Mouse (Mus musculus) MEL (cell line): Measurements from ENCODE around the gene Mapre1. TPM values are rescaled to one million over a fixed set of nuclear protein-coding genes. Genes with fewer than 3 reads are reported as not detected.
A peak's percentile ranks its signal among the peaks of the same experiment; 100 is the strongest.

Experiments
- DNase-seq: peaks from one replicate; pipeline ENCODE4 v3.0.0; 2011; ENCODE audit warnings: low read depth, low spot score
- H3K27ac ChIP-seq: 2 replicates; pipeline ENCODE4 v1.5.1; 2012; ENCODE audit warnings: low read depth, mild to moderate bottlenecking, control low read depth, low read length, moderate library complexity; ENCODE audit not compliant: control insufficient read depth
- H3K27me3 ChIP-seq, 2 experiments: fragments of 150-350 bp in 1 of 2; sonication (generic) in 1 of 2; 2 replicates each; pipeline ENCODE4 v1.6.1; 2012; ENCODE audit warnings: low read length in 2 of 2, mild to moderate bottlenecking in 2 of 2, improper control_type of control experiment in 1 of 2, moderate library complexity in 1 of 2; ENCODE audit not compliant: insufficient read depth in 2 of 2, control insufficient read depth in 1 of 2
- H3K36me3 ChIP-seq, 2 experiments: 2 replicates each; pipeline ENCODE4 v1.6.1; 2012 to 2014; ENCODE audit warnings: low read length in 2 of 2, improper control_type of control experiment in 1 of 2, inconsistent platforms in 1 of 2, mild to moderate bottlenecking in 1 of 2; ENCODE audit not compliant: insufficient read depth in 2 of 2, control insufficient read depth in 1 of 2
- H3K4me1 ChIP-seq, 2 experiments: fragments of 150-350 bp in 1 of 2; sonication (generic) in 1 of 2; 2 replicates each; pipeline ENCODE4 v1.6.1; 2012; ENCODE audit warnings: low read length in 2 of 2, improper control_type of control experiment in 1 of 2, mild to moderate bottlenecking in 1 of 2; ENCODE audit not compliant: insufficient read depth in 2 of 2, control insufficient read depth in 1 of 2
- H3K4me3 ChIP-seq, 2 experiments: fragments of 150-350 bp in 1 of 2; sonication (generic) in 1 of 2; 2 replicates each; pipeline ENCODE4 v1.5.1; 2012; ENCODE audit warnings: low read depth in 2 of 2, low read length in 2 of 2, mild to moderate bottlenecking in 2 of 2, moderate library complexity in 2 of 2, control low read depth in 1 of 2, improper control_type of control experiment in 1 of 2; ENCODE audit not compliant: control insufficient read depth in 1 of 2, insufficient read depth in 1 of 2
- H3K79me2 ChIP-seq: 2 replicates; pipeline ENCODE4 v1.6.1; 2012; ENCODE audit warnings: mild to moderate bottlenecking, low read length, moderate library complexity; ENCODE audit not compliant: control insufficient read depth, poor library complexity, insufficient read depth
- H3K9ac ChIP-seq: 2 replicates; pipeline ENCODE4 v1.6.1; 2012; ENCODE audit warnings: low read depth, mild to moderate bottlenecking, control low read depth, low read length, moderate library complexity; ENCODE audit not compliant: control insufficient read depth, poor library complexity, severe bottlenecking
- H3K9me3 ChIP-seq: fragments of 150-350 bp; sonication (generic); replicated peaks from 2 replicates; pipeline ENCODE4 v1.6.1; 2012; ENCODE audit warnings: mild to moderate bottlenecking, low read length, improper control_type of control experiment, moderate library complexity; ENCODE audit not compliant: insufficient read depth
- BHLHE40 ChIP-seq: IDR thresholded peaks from 2 replicates; pipeline ENCODE4 v1.6.1; 2012; ENCODE audit warnings: low read depth, mild to moderate bottlenecking, inconsistent platforms, low read length, improper control_type of control experiment, borderline replicate concordance
- CHD1 ChIP-seq: IDR thresholded peaks from 2 replicates; pipeline ENCODE4 v1.6.1; 2012; ENCODE audit warnings: low read depth, mild to moderate bottlenecking, inconsistent platforms, low read length, improper control_type of control experiment
- CHD2 ChIP-seq: IDR thresholded peaks from 2 replicates; pipeline ENCODE4 v1.6.1; 2011; ENCODE audit warnings: low read length, improper control_type of control experiment
- EP300 ChIP-seq, 2 experiments: IDR thresholded peaks; 2 replicates each; pipeline ENCODE4 v1.6.1; 2011; ENCODE audit warnings: improper control_type of control experiment in 2 of 2, low read length in 2 of 2, low read depth in 1 of 2, mild to moderate bottlenecking in 1 of 2
- KAT2A ChIP-seq: conservative IDR thresholded peaks from 2 replicates; pipeline ENCODE4 v1.6.1; 2012; ENCODE audit warnings: low read depth, low read length, improper control_type of control experiment, inconsistent platforms
- MAX ChIP-seq: IDR thresholded peaks from 2 replicates; pipeline ENCODE4 v1.6.1; 2011; ENCODE audit warnings: low read length, improper control_type of control experiment
- MEF2A ChIP-seq: IDR thresholded peaks from 2 replicates; pipeline ENCODE4 v1.6.1; 2014; ENCODE audit warnings: low read depth, mild to moderate bottlenecking, inconsistent platforms, low read length, improper control_type of control experiment; ENCODE audit not compliant: poor library complexity, insufficient replicate concordance, severe bottlenecking; ENCODE audit errors: extremely low read depth
- MXI1 ChIP-seq: IDR thresholded peaks from 2 replicates; pipeline ENCODE4 v1.6.1; 2011; ENCODE audit warnings: mild to moderate bottlenecking, low read depth, low read length, improper control_type of control experiment
- POLR2AphosphoS2 ChIP-seq: IDR thresholded peaks from 2 replicates; pipeline ENCODE4 v1.6.1; 2011; ENCODE audit warnings: low read length, improper control_type of control experiment
- POLR2AphosphoS5 ChIP-seq: IDR thresholded peaks from 2 replicates; pipeline ENCODE4 v1.6.1; 2012; ENCODE audit warnings: low read depth, borderline replicate concordance, mild to moderate bottlenecking, inconsistent platforms, low read length, moderate library complexity, mixed read lengths
- SMC3 ChIP-seq: IDR thresholded peaks from 2 replicates; pipeline ENCODE4 v1.6.1; 2011; ENCODE audit warnings: low read depth, low read length, improper control_type of control experiment
- TAL1 ChIP-seq: IDR thresholded peaks from 2 replicates; pipeline ENCODE4 v1.6.1; 2012; ENCODE audit warnings: mild to moderate bottlenecking, inconsistent platforms, low read length, moderate library complexity, mixed read lengths
- TBP ChIP-seq: IDR thresholded peaks from 2 replicates; pipeline ENCODE4 v1.8.0; 2011; ENCODE audit warnings: low read depth, low read length, improper control_type of control experiment
- ZC3H11A ChIP-seq: IDR thresholded peaks from 2 replicates; pipeline ENCODE4 v1.6.1; 2012; ENCODE audit warnings: low read depth, mild to moderate bottlenecking, inconsistent platforms, low read length, improper control_type of control experiment
- ZMIZ1 ChIP-seq: IDR thresholded peaks from 2 replicates; pipeline ENCODE4 v1.6.1; 2012; ENCODE audit warnings: low read depth, mild to moderate bottlenecking, inconsistent platforms, low read length, improper control_type of control experiment, moderate library complexity
- ZNF384 ChIP-seq: IDR thresholded peaks from 2 replicates; pipeline ENCODE4 v1.6.1; 2012; ENCODE audit warnings: low read depth, mild to moderate bottlenecking, inconsistent platforms, low read length, improper control_type of control experiment
- polyA plus RNA-seq, 2 experiments: library from polyadenylated mRNA; stranded (reverse) in 1 of 2; unstranded in 1 of 2; fragments of >175 nt in 1 of 2; fragments of >200 nt in 1 of 2; gene quantifications; 2 replicates each; pipeline versions ENCODE4 v1.2.1 to v1.2.4; 2012; ENCODE audit warnings: low replicate concordance in 2 of 2, low read depth in 1 of 2; ENCODE audit not compliant: insufficient read length in 2 of 2, insufficient read depth in 1 of 2, missing spikeins in 1 of 2
- total RNA-seq: library from RNA; depleted of rRNA; stranded (reverse); fragments of 300-350 nt; gene quantifications from 2 replicates; pipeline ENCODE4 v1.2.3, GENCODE M21; 2012

The Mapre1 gene
- total and polyA plus RNA-seq, 3 experiments = 57.7 to 94.8 TPM; not detected in 1

DNA sequence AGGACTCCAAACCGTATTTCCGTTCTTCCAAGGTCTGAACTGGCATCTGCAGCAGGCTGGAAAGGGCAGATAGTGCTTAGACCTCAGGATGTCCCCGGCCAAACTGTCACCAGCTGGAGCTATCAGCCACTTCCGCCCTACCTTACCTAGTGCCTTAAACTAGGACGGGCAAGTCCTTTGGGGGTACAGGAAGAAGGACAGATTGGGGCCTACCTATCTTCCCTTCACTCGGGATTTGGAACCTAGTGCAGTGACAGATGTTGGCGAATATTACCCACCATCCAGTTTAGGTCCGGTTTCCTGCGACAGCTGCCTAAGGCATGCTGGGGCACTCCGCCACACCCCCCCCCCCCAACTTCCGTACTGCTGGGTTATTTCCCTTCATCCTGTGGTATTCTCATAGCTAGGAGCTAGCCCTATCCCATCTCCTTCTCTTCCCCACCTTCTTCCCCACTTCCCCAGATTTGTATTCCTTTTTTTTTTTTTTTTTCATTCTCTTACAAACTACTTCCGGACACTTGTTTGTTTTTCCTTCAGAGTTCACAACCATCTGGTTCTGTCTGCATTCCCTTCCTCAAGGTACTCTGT lies 38.4 kb downstream of the Mapre1 start, which contains the start of gene Efcab8 (continued):
- TF ChIP-seq ZC3H11A (no peak), SMC3 (no peak), ZNF384 (no peak), POLR2AphosphoS5 (no peak), ZMIZ1 (no peak), KAT2A (no peak), CHD2 (no peak)

DNA sequence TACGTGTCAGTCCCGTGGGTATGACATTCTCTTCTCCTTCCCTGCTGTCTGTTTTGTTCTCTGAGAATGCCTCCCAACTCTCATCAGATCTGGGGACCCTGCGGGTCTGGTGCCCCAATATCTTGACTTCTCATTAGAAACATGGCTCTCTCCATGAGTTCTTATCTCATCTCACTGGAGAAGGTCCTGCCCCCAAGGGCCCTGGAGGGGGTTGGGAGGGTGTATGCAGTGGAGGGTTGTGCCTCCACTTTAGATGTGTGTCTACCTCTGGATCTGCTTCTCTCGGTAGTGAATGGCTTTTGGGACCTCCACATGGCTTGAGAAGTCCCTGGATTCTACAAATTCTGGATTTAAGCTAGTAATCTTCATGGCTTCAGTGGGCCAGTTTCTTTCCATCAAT lies 40.1 kb downstream of the Mapre1 start:
- peaks cover 0 to 16% of the 10 kb centered on the region in 2 experiments; a peak in 2 of 4 replicates for H3K36me3 ChIP-seq
- no peak for TF ChIP-seq ZNF384
- no peak for TF ChIP-seq MAX
- TF ChIP-seq ZMIZ1 = no peak
- TF ChIP-seq TAL1 = no peak
- TF ChIP-seq MEF2A = no peak
- TF ChIP-seq MXI1 = no peak
- no peak for TF ChIP-seq TBP
- no peak for TF ChIP-seq POLR2AphosphoS2
- no peak for TF ChIP-seq BHLHE40
- H3K4me3 ChIP-seq = no peak overlapping the region
- peak; percentile 19 for DNase-seq
- H3K79me2 ChIP-seq = no peaks in the 10 kb centered on the region; the same call in 1 of the 2 replicates
- no peak overlapping the region for H3K27ac ChIP-seq
- no peaks in the 10 kb centered on the region for H3K27me3 ChIP-seq
- H3K9me3 ChIP-seq = no peaks in the 10 kb centered on the region
- no peak overlapping the region for H3K9ac ChIP-seq
- peaks cover 13 to 31% of the 10 kb centered on the region in 2 experiments for H3K4me1 ChIP-seq

DNA sequence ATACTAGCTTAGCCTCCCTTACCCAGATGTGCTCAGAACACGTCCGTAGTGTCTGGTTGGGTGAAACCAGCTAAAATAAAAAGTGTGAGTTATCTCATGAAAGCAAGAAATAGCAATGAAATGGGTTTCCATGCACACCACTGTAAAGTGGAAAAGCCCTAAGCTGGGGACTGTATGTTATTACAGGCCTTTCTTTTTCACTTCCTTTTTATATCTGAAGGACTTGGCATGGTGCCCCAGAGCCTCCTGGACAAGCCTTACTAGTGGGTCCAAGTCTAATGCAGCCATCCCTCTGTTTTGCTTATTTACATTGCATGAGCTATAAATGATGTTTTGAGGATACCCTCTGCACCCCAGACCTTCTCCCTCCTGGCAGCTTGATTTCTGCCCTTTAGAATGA lies 43.6 kb downstream of the Mapre1 start:
- H3K79me2 ChIP-seq = no peaks in the 10 kb centered on the region
- peaks cover 11 to 24% of the 10 kb centered on the region in 2 experiments for H3K4me1 ChIP-seq
- no peak overlapping the region for H3K9ac ChIP-seq
- no peaks in the 10 kb centered on the region for H3K9me3 ChIP-seq
- no peak overlapping the region for H3K4me3 ChIP-seq
- peak; percentile 72 for DNase-seq
- peaks cover 0 to 12% of the 10 kb centered on the region in 2 experiments; a peak in 2 of 4 replicates for H3K36me3 ChIP-seq
- no peaks in the 10 kb centered on the region for H3K27me3 ChIP-seq
- no peak overlapping the region for H3K27ac ChIP-seq
- TF ChIP-seq CHD1 (no peak), EP300 (IDR thresholded peaks at IDR 0.05; ENCODE audit: low read depth in 1 of 2, low read length in 2 of 2) (peak in 1 of 2 experiments; percentile 40; a peak in 1 of 4 replicates)
